Mouse (Mus musculus): Measurements from ENCODE around the gene Slc28a1.

- no peak for TF ChIP-seq POLR2A (IDR thresholded peaks at IDR 0.05; ENCODE audit: borderline replicate concordance, extremely low read depth, low read depth, low read length)
- TF ChIP-seq CTCF (IDR thresholded peaks at IDR 0.05; ENCODE audit: insufficient read depth, low read length) = no peak
These were observed 17.3 kb downstream of the Slc28a1 start for GRCm38 (mm10) chr7:81131864-81132263.
